Mouse (Mus musculus): Measurements from ENCODE around the gene Cnih3.

GRCm38 (mm10) chr1:181332597-181332996 is 19.8 kb upstream of the Cnih3 start:
- TF ChIP-seq EP300 (IDR thresholded peaks at IDR 0.05; ENCODE audit: insufficient read depth, low read depth, low read length) (no peak), CTCF (IDR thresholded peaks at IDR 0.05) (no peak), POLR2A (IDR thresholded peaks at IDR 0.05; ENCODE audit: insufficient read depth, low read depth, low read length) (no peak)

Data from heart, adult 2 months (tissue).